Mouse (Mus musculus) right cerebral cortex, postnatal 10 days (tissue): ENCODE data around the gene Aldoart1.

Experiments
- DNase-seq, 2 experiments: peaks; one replicate each; pipeline ENCODE4 v3.0.0; 2021; ENCODE audit warnings: low spot score in 2 of 2

Gene Aldoart1

GRCm38 (mm10) chr4:72852534-72852933 is at the start of gene Aldoart1:
Gene Aldoart1, minus strand, starts transcription at chr4:72852634.
- no peak for DNase-seq

- no peak for DNase-seq
Observed at GRCm38 (mm10) chr4:72901566-72901965, 49.1 kb upstream of the Aldoart1 start.

- DNase-seq, result no peak
Observed at GRCm38 (mm10) chr4:72865371-72866075, 13.1 kb upstream of the Aldoart1 start.

GRCm38 (mm10) chr4:72844276-72844675 is 8.2 kb downstream of the Aldoart1 start:
- no peak for DNase-seq

- no peak for DNase-seq
Observed at GRCm38 (mm10) chr4:72843025-72843424, 9.4 kb downstream of the Aldoart1 start.

- DNase-seq, result no peak
Observed at GRCm38 (mm10) chr4:72836430-72836829, 16.0 kb downstream of the Aldoart1 start.

GRCm38 (mm10) chr4:72835400-72835799 is 17.0 kb downstream of the Aldoart1 start:
- DNase-seq, result no peak

GRCm38 (mm10) chr4:72800816-72801215 is 51.6 kb downstream of the Aldoart1 start:
- DNase-seq, result no peak
